Mouse (Mus musculus) small intestine, adult 2 months (tissue): ENCODE results near the gene Rpl29.

ENCODE experiments used
- CTCF ChIP-seq: fragments of 200-500 bp; IDR thresholded peaks from 2 replicates; pipeline ENCODE4 v1.5.1; 2012; ENCODE audit warnings: low read depth, mild to moderate bottlenecking, control low read depth, inconsistent platforms, low read length, moderate library complexity, mixed read lengths; ENCODE audit not compliant: insufficient replicate concordance, insufficient read length; ENCODE audit errors: extremely low read depth
- POLR2A ChIP-seq: fragments of 200-500 bp; IDR thresholded peaks from 2 replicates; pipeline ENCODE4 v1.6.1; 2012; ENCODE audit warnings: low read depth, mild to moderate bottlenecking, control low read depth, inconsistent platforms, low read length, moderate library complexity

DNA sequence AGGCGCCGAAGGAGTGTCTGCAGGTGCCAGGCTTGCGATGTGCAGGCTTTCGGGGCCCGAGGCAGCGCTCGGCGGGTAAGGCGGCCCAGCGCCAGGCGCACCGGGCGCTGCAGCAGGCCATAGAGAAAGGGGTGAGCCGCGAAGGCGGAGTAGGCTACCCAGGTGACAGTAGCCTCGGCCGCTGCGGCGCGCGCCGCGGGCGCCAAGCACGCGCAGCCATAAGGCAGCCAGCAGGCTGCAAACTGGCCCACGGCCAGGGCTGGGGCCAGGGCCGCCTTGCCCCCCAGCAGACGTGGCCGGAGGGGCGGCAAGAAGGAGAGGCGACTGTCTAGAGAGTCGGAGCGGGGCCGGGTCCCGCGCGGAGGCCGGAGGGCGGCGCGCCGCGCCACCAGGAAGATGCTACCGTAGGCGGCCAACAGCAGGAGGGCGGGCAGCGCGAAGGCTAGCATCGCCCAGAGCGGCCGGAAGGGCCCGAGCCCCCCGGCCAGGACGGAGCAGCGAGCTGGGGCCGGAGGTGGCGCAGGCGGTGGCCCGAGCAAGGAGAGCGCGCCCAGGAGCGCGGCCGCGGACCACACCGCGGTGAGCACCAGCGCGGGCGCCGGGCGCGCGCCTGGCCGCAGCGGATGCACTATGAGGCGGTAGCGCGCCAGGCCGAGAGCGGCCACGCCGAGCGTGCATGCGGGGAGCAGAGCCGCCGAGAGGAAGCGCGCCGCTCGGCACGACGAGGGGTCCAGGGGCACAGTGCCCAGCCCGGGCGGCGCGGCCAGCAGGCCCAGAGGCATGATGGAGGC, 35.7 kb downstream of the Rpl29 start:
- TF ChIP-seq POLR2A (no peak), CTCF (no peak)
